Mouse (Mus musculus) lung, embryonic 15.5 days (tissue): ENCODE data around the gene Skor1. TPM values are rescaled to one million over a fixed set of nuclear protein-coding genes. Genes with fewer than 3 reads are reported as not detected.

Source experiments
- ATAC-seq: fragments of 200-750 bp; cut with Nextera tagmentation; 2 replicates; pipeline ENCODE4 v1.8.0; 2017; ENCODE audit warnings: moderate number of reproducible peaks, borderline replicate concordance; ENCODE audit not compliant: low FRiP score, low TSS enrichment; ENCODE audit errors: extremely low read depth
- H3K27ac ChIP-seq: fragments of 300-500 bp; sonication (generic); 2 replicates; pipeline ENCODE4 v1.5.1; 2015; ENCODE audit warnings: moderate library complexity, mild to moderate bottlenecking, inconsistent platforms
- H3K27me3 ChIP-seq: fragments of 300-500 bp; sonication (generic); 2 replicates; pipeline ENCODE4 v1.6.1; 2015; ENCODE audit warnings: inconsistent platforms
- H3K36me3 ChIP-seq: fragments of 300-500 bp; sonication (generic); 2 replicates; pipeline ENCODE4 v1.6.1; 2015; ENCODE audit warnings: inconsistent platforms
- H3K4me1 ChIP-seq: fragments of 300-500 bp; sonication (generic); 2 replicates; pipeline ENCODE4 v1.6.1; 2015; ENCODE audit warnings: inconsistent platforms
- H3K4me2 ChIP-seq: fragments of 300-500 bp; sonication (generic); 2 replicates; pipeline ENCODE4 v1.6.1; 2015; ENCODE audit warnings: inconsistent platforms, mild to moderate bottlenecking, moderate library complexity
- H3K4me3 ChIP-seq: fragments of 300-500 bp; sonication (generic); 2 replicates; pipeline ENCODE4 v1.5.1; 2015; ENCODE audit warnings: mild to moderate bottlenecking, inconsistent platforms
- H3K9ac ChIP-seq: fragments of 300-500 bp; sonication (generic); 2 replicates; pipeline ENCODE4 v1.6.1; 2015; ENCODE audit warnings: inconsistent platforms
- H3K9me3 ChIP-seq: fragments of 300-500 bp; sonication (generic); 2 replicates; pipeline ENCODE4 v1.6.1; 2016; ENCODE audit warnings: inconsistent platforms
- WGBS: fragments of 180-500 bp; shearing (Covaris S2); methylation state at CpG from one replicate; pipeline ENCODE4 v1.1.7; 2015; 5-methylcytosine and 5-hydroxymethylcytosine counted together
- polyA plus RNA-seq: library from polyadenylated mRNA; unstranded; fragments of >200 nt; fragmentation: Nextera tagmentation; extraction: Ambion mirVana; gene quantifications from 2 replicates; pipeline ENCODE4 v1.2.1, GENCODE M21; 2015

Gene Skor1
- polyA plus RNA-seq, 1 experiment from 2014 or later: not detected

DNA sequence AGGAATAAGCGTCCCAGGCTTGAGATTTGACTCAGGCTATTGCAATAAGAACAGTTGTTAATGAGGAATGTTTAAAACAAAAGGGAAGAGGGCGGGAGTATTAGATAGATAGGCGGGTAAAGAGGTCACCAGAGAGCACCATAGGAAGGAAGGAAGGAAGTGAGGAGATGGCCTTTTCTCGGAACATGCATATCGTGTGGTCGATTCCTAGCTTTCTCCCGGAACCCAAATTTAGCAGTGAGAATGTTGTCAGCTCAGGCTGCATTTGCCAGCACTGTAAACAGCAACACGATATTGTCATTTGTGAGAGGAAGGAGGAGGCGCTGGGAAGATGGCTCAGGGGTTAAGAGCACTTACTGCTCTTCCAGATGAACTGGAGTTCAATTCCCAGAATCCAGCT, 24.2 kb downstream of the Skor1 start:
- no peak overlapping the region for H3K27ac ChIP-seq
- no peak overlapping the region for H3K4me3 ChIP-seq
- peak overlapping the region; percentile 21; the same call in 1 of the 2 replicates for H3K4me2 ChIP-seq
- ATAC-seq: no peak
- H3K4me1 ChIP-seq: peaks cover 28% of the 10 kb centered on the region
- H3K9ac ChIP-seq: no peak overlapping the region
- no peaks in the 10 kb centered on the region for H3K36me3 ChIP-seq
- 31% methylated on average over 9 of the region's 9 CpGs for WGBS
- no peaks in the 10 kb centered on the region for H3K27me3 ChIP-seq
- no peaks in the 10 kb centered on the region for H3K9me3 ChIP-seq

DNA sequence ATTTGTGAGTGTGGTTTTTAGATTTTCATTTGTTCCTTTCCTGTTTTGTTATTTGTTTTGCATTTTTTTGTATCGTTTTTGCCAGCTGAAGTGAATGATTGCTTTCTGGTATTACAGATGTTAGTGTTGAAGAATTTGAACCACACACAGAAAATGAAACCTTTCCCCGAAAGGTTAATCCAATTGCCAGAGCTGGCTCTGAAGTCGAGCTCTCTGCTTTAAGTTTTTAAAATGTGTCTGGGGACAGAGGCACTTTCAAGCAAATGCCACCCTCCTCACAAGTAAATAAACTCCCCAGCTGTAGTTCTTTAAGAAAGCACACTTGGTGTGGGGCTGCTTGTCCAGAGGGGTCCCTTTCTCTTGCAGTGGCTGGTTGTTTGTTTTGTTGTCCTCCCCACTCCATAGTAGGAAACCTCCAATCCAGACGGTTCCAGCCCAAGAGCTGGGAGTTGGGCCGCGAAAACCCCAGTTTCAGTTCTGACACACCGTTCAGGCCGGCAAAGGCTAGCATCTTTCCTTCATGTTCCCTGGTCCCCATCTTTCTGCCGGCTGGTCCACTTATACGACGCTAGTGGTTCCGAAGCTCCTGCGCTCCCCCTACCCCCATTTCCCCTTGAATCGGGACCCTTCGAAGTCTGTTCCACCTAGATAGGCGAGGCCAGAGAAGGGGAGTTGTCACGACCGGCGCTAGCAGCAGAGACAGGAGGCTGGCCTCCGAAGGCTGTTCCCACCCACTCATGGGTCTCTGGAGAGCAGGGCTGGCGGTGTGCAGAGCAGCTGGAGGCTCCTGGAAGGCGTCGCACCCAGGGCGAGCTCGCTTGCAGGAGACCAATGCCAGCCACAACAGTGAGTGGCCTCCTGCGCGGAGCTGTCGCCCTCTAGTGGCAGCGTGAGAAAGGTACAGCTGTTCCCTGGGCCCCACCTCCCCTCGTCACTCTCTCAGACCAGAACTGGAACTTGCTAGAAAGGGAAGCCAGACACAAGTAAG, 25.0 kb downstream of the Skor1 start:
- H3K9ac ChIP-seq: peak overlapping the region; percentile 24
- H3K27me3 ChIP-seq: no peaks in the 10 kb centered on the region
- peak overlapping the region; percentile 44 for H3K4me3 ChIP-seq
- H3K4me1 ChIP-seq: peaks cover 23% of the 10 kb centered on the region
- 4% methylated on average over 30 of the region's 30 CpGs for WGBS
- H3K9me3 ChIP-seq: no peaks in the 10 kb centered on the region
- H3K4me2 ChIP-seq: peak overlapping the region; percentile 68
- H3K36me3 ChIP-seq: no peaks in the 10 kb centered on the region
- H3K27ac ChIP-seq: peak overlapping the region; percentile 80
- ATAC-seq: peak; percentile 97

DNA sequence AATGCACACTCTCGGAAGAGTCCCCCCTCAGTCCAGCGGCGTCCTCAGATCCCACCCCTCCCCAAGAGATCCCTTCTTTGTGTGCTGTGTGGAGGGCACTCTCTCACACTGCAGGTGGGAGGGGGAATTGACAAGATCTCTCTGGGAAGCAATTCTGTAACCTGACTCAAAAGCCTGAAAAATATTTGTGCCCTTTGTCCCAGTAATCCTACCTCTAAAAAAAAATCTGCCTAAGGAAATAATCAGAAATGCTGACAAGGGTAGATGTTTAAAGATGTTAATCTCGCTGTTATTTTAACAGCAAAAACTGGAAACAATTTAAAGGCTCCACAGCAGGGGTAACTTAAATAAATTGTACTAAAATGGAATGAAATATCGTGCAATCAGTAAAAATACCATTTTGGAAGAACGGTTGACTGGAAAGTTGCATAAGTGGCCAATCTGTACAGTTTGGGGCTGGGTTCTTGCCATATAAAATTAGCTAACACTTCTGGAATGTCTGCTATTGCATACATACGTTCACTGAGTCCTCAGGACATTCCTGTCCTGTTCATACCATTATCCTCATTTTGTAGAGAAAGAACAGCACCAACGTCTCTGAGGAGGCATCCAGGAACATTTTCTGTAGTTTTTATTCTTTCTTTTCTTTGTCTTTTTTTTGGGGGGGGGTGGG, 26.5 kb downstream of the Skor1 start:
- H3K4me3 ChIP-seq: no peak overlapping the region
- no peak for ATAC-seq
- 39% methylated on average over 8 of the region's 8 CpGs for WGBS

DNA sequence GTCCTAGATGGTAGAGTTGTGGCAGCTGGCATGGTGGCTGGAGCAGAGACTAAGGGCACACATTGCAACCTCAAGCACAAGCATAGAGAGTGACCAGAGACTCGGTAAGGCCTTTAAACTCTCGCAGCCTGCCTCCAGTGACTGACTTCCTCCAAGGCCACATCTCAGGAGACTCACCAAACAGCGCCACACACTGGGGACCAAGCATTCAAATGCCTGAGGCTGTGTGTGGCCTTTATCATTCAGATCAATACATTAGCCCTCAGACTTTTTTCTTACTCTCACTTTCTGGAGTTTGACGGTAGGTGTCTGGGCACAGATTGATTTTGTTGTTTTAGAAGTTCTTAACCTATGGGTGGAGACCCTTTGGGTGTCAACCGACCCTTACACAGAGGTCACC, 30.4 kb downstream of the Skor1 start:
- Histone ChIP-seq H3K9ac (no peak overlapping the region), H3K9me3 (no peaks in the 10 kb centered on the region), H3K27ac (no peak overlapping the region), H3K4me1 (peaks cover 20% of the 10 kb centered on the region; the same call in 1 of the 2 replicates), H3K4me2 (no peak overlapping the region), H3K27me3 (no peaks in the 10 kb centered on the region), H3K4me3 (no peak overlapping the region), H3K36me3 (no peaks in the 10 kb centered on the region)
- no peak for ATAC-seq
- WGBS: 71% methylated on average over 5 of the region's 5 CpGs

More for the DNA sequence above, 26.5 kb downstream of the Skor1 start:
- peaks cover 25% of the 10 kb centered on the region for H3K4me1 ChIP-seq
- no peaks in the 10 kb centered on the region for H3K36me3 ChIP-seq
- no peak overlapping the region for H3K9ac ChIP-seq
- no peaks in the 10 kb centered on the region for H3K27me3 ChIP-seq
- no peaks in the 10 kb centered on the region for H3K9me3 ChIP-seq
- peak overlapping the region; percentile 80 for H3K27ac ChIP-seq
- no peak overlapping the region for H3K4me2 ChIP-seq

DNA sequence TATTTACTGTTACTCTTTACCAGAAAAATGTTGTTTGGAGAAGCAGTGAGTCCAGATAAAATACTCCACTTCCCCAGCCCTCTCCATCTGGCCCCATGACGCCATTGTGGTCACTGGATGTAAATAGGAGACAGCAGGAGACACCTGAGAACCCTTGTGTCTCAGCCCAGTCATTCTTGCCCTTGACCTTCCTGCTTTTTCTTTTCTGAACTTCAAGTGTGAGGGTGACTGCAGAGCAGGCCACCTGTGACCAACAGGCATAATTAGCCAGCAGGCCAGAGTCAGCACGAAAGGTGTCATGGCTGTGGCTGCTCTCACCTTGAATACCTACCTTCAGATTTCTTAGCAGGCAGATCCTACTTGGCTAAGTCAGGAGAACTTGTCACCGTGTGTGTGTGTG, 36.2 kb downstream of the Skor1 start:
- ATAC-seq: no peak
- 47% methylated on average over 3 of the region's 3 CpGs for whole genome bisulfite sequencing
- H3K9ac ChIP-seq: no peak overlapping the region

DNA sequence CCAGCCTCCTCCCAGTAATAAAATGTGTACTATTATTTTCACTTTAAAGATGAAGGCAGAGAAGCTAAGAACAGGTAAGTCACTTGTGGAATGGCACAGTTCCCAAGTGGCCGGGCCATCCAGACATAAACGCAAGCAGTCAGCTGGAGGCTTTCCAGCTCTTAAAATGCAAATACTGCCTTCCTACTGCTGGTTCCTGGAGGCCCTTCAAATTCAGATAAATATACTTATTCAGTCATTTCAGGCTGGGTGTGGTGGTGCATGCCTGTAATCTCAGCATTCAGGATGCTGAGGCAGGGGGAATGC, 39.0 kb downstream of the Skor1 start:
- Histone ChIP-seq H3K4me1 (peaks cover 19% of the 10 kb centered on the region), H3K4me2 (peak overlapping the region; percentile 66), H3K27me3 (no peaks in the 10 kb centered on the region), H3K27ac (peak overlapping the region; percentile 99), H3K9me3 (no peaks in the 10 kb centered on the region), H3K4me3 (peak overlapping the region; percentile 51), H3K36me3 (no peaks in the 10 kb centered on the region), H3K9ac (no peak overlapping the region)
- 4% methylated on average over 2 of the region's 2 CpGs for WGBS
- ATAC-seq: peak; percentile 31

More for the DNA sequence above, 36.2 kb downstream of the Skor1 start:
- Histone ChIP-seq H3K27me3 (no peaks in the 10 kb centered on the region), H3K27ac (no peak overlapping the region), H3K4me1 (peaks cover 24% of the 10 kb centered on the region), H3K4me3 (no peak overlapping the region), H3K4me2 (no peak overlapping the region), H3K36me3 (no peaks in the 10 kb centered on the region), H3K9me3 (no peaks in the 10 kb centered on the region)

DNA sequence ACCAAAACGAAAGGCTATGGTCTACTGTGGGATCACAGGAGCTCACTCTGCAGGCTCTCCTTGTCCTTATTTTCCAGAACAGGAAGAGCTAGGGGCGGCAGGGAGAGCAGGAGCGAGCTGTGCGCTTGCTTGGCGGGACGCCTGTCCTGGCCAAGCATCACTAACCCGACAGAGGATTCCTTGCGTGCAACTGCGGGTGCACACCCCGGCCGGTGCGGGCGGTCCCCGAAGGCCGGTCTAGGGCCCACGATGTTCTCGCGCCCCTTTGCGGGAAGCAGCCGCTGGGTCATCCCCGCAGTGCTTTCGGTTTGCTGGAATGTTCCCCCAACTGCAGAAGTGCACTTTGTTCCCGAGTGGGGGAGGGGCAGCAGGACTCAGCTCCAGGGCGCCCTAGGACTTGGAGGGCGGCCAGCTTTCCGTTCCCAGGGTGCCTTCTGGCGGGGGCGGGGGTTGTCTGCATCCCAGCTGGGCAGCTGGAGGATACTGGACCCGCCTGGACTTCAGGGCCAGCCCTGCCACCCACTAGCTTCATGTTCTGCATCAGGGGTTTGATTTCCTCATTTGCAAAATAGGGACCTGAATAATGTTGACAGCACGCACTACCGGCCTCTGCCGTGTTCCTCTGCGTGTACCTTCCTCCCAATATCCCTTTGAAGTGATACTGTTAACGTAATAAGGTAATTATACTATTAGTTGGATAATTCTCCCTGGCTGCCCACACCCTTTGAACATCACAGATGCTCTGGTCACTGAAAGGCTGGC, 39.6 kb downstream of the Skor1 start:
- H3K9ac ChIP-seq: peak overlapping the region; percentile 60
- peaks cover 19% of the 10 kb centered on the region for H3K4me1 ChIP-seq
- H3K27ac ChIP-seq: peak overlapping the region; percentile 99
- H3K9me3 ChIP-seq: no peaks in the 10 kb centered on the region
- H3K36me3 ChIP-seq: no peaks in the 10 kb centered on the region
- H3K4me2 ChIP-seq: peak overlapping the region; percentile 66
- H3K4me3 ChIP-seq: peak overlapping the region; percentile 51
- WGBS: 1% methylated on average over 34 of the region's 34 CpGs
- no peaks in the 10 kb centered on the region for H3K27me3 ChIP-seq
- ATAC-seq: peak; percentile 91

DNA sequence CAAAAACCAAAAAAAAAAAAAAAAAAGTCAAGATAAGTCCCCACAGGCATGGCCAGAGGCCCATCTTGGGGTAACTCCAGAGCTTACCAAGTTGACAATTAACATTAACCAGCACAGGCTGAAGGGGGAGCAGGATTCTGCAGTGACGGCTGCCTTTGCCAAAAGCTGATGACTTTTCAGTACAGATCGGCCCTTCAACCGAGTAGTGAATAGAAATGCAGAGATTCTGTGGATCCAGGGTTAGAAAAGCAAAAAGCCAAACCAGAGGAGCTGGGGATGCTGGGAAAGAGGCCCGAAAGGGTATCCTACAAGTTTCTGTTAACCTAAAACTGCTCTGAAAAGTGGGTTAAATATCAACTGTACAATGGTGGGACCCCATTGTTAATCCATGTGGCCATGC, 40.2 kb downstream of the Skor1 start:
- 24% methylated on average over 4 of the region's 4 CpGs for whole genome bisulfite sequencing
- no peak for ATAC-seq

DNA sequence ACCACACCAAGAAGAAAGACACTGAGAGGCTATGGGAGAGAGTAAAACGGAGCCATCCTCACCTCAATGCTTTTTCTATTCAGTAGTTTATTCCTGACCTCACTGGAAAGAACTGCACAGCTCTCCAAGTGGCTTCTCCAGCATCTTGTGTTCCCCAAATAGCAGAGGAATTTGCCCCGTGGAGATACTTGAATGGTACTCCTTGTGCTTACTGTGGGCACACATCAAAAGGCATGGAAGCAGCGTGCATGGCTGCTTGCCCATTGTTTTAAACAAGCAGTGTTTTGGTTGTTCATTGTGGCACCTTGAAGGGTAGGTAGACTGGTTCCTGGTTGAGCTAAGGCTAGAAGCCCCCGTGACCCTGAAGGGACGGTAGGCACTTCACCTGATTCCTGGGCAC, 48.1 kb downstream of the Skor1 start:
- Histone ChIP-seq H3K4me1 (peaks cover 16% of the 10 kb centered on the region; the same call in 1 of the 2 replicates), H3K9ac (no peak overlapping the region), H3K9me3 (no peaks in the 10 kb centered on the region), H3K36me3 (no peaks in the 10 kb centered on the region), H3K27me3 (no peaks in the 10 kb centered on the region), H3K4me3 (no peak overlapping the region), H3K27ac (peak overlapping the region; percentile 49), H3K4me2 (no peak overlapping the region)
- WGBS: 49% methylated on average over 5 of the region's 5 CpGs
- ATAC-seq: no peak

More for the DNA sequence above, 40.2 kb downstream of the Skor1 start:
- Histone ChIP-seq H3K4me3 (peak overlapping the region; percentile 51), H3K9ac (peak overlapping the region; percentile 60), H3K27ac (peak overlapping the region; percentile 99), H3K36me3 (no peaks in the 10 kb centered on the region), H3K9me3 (no peaks in the 10 kb centered on the region), H3K4me1 (peaks cover 19% of the 10 kb centered on the region), H3K4me2 (peak overlapping the region; percentile 66), H3K27me3 (no peaks in the 10 kb centered on the region)

DNA sequence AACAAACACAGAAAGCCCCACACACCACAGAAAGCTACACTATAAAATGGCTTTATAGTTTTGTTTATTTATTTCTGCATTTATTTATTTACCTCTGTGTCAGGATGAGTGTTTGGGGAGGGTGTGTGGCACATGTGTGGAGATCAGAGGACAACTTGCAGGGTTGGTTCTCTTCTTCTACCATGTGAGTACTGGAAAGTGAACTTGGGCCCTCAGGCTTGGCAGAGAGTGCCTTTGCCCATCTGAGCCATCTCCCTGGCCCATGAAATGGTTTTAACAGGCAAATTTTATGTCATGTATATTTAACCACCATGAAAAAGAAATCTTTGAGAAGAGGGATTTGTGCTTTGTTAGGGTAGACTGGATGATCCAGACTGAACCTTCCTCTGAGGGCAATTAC, 48.9 kb downstream of the Skor1 start:
- H3K4me2 ChIP-seq: no peak overlapping the region
- no peaks in the 10 kb centered on the region for H3K36me3 ChIP-seq
- no peak overlapping the region for H3K9ac ChIP-seq
- no peak for ATAC-seq
- peak overlapping the region; percentile 31; the same call in 1 of the 2 replicates for H3K27ac ChIP-seq
- no peak overlapping the region for H3K4me3 ChIP-seq
- H3K9me3 ChIP-seq: no peaks in the 10 kb centered on the region
- no peaks in the 10 kb centered on the region for H3K27me3 ChIP-seq
- peaks cover 18% of the 10 kb centered on the region for H3K4me1 ChIP-seq

DNA sequence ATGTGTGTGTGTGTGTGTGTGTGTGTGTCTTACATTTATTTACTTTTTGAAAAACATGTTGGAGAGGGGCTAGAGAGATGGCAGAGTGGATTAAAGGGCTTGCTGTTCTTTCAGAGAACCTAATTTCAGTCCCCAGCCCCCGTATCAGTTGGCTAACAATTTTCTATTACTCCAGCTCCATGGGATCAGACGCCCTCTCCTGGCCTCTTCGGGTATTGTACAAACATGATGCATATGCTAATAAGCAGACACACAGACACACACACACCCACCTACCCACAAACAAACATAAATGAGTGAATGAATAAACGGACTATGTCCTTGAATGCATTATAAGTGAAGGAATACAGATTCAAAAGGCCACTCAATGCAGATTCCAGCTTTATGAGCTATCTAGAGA, 49.4 kb downstream of the Skor1 start:
- Histone ChIP-seq H3K36me3 (no peaks in the 10 kb centered on the region), H3K9me3 (no peaks in the 10 kb centered on the region), H3K9ac (no peak overlapping the region), H3K27me3 (no peaks in the 10 kb centered on the region), H3K4me1 (peaks cover 21% of the 10 kb centered on the region), H3K4me2 (no peak overlapping the region), H3K27ac (no peak overlapping the region), H3K4me3 (no peak overlapping the region)
- WGBS: 84% methylated on average over 4 of the region's 4 CpGs
- ATAC-seq: no peak
